Mouse (Mus musculus): Measurements from ENCODE around the gene Ttyh3. TPM values are rescaled to one million over a fixed set of nuclear protein-coding genes. Genes with fewer than 3 reads are reported as not detected.

Gene Ttyh3
- total RNA-seq, 2 experiments from 2014 or later = 4.6 to 5.2 TPM

- intact Hi-C loops (cut with DNase I) = no loop called here
- no peak for DNase-seq
These were observed 34.7 kb downstream of the Ttyh3 start for GRCm38 (mm10) chr5:140614141-140614540.

- intact Hi-C loops (cut with DNase I) = no loop called here
- no peak for DNase-seq
These were observed 36.6 kb downstream of the Ttyh3 start for GRCm38 (mm10) chr5:140612191-140612590.

- intact Hi-C loops (cut with DNase I) = no loop called here
- DNase-seq = no peak
These were observed 37.1 kb downstream of the Ttyh3 start for GRCm38 (mm10) chr5:140611611-140612185.

GRCm38 (mm10) chr5:140611021-140611583, 37.7 kb downstream of the Ttyh3 start:
- intact Hi-C loops (cut with DNase I) = no loop called here
- DNase-seq = peak; percentile 64 to 76

- intact Hi-C loops (cut with DNase I) = no loop called here
- no peak for DNase-seq
These were observed 38.4 kb downstream of the Ttyh3 start for GRCm38 (mm10) chr5:140610273-140611011.

GRCm38 (mm10) chr5:140609511-140610272, 39.1 kb downstream of the Ttyh3 start:
- intact Hi-C loops (cut with DNase I) = no loop called here
- DNase-seq = no peak

GRCm38 (mm10) chr5:140608634-140609015, 40.2 kb downstream of the Ttyh3 start:
- intact Hi-C loops (cut with DNase I) = no loop called here
- DNase-seq = no peak

- DNase-seq = no peak
- intact Hi-C loops (cut with DNase I) = no loop called here
These were observed 40.8 kb downstream of the Ttyh3 start for GRCm38 (mm10) chr5:140607836-140608633.

- intact Hi-C loops (cut with DNase I) = no loop called here
- DNase-seq = peak; percentile 87 to 88
These were observed 41.6 kb downstream of the Ttyh3 start, which contains the start of gene Lfng for GRCm38 (mm10) chr5:140607001-140607835. Gene Lfng, plus strand, starts transcription at chr5:140607320.

- intact Hi-C loops (cut with DNase I) = no loop called here
- no peak for DNase-seq
These were observed 42.4 kb downstream of the Ttyh3 start for GRCm38 (mm10) chr5:140606386-140606785.

GRCm38 (mm10) chr5:140605228-140605627, 43.6 kb downstream of the Ttyh3 start:
- intact Hi-C loops (cut with DNase I) = no loop called here
- DNase-seq = no peak

GRCm38 (mm10) chr5:140604386-140604785, 44.4 kb downstream of the Ttyh3 start:
- DNase-seq = no peak
- intact Hi-C loops (cut with DNase I) = no loop called here

- no peak for DNase-seq
- intact Hi-C loops (cut with DNase I) = no loop called here
These were observed 46.3 kb downstream of the Ttyh3 start for GRCm38 (mm10) chr5:140602540-140602939.

- intact Hi-C loops (cut with DNase I) = no loop called here
- no peak for DNase-seq
These were observed 47.1 kb downstream of the Ttyh3 start for GRCm38 (mm10) chr5:140601712-140602111.

GRCm38 (mm10) chr5:140599939-140600338, 48.9 kb downstream of the Ttyh3 start:
- intact Hi-C loops (cut with DNase I) = no loop called here
- no peak for DNase-seq

- DNase-seq = no peak
- intact Hi-C loops (cut with DNase I) = no loop called here
These were observed 51.0 kb downstream of the Ttyh3 start for GRCm38 (mm10) chr5:140597787-140598186.

GRCm38 (mm10) chr5:140596927-140597588, 51.8 kb downstream of the Ttyh3 start:
- intact Hi-C loops (cut with DNase I) = no loop called here
- DNase-seq = peak in 1 of 2 experiments; percentile 20

- intact Hi-C loops (cut with DNase I) = no loop called here
- DNase-seq = no peak
These were observed 52.4 kb downstream of the Ttyh3 start for GRCm38 (mm10) chr5:140596426-140596825.

GRCm38 (mm10) chr5:140594846-140595245, 54.0 kb downstream of the Ttyh3 start:
- DNase-seq = no peak
- intact Hi-C loops (cut with DNase I) = no loop called here
